Mouse (Mus musculus) kidney, postnatal 36 days (tissue): ENCODE data around the gene Gm47996.
A peak's percentile ranks its signal among the peaks of the same experiment; 100 is the strongest.
"Not testable (repeated sequence)": the region's sequence is repeated elsewhere in the genome, so short reads cannot be mapped to it uniquely, and the experiment has no call there.

Source experiments
- DNase-seq, 2 experiments: peaks; one replicate each; pipeline ENCODE4 v3.0.0; 2021 to 2022; ENCODE audit warnings: mixed read lengths in 2 of 2

Gene Gm47996

GRCm38 (mm10) chr1:151208493-151208892 is 1.4 kb upstream of the Gm47996 start:
- DNase-seq = not testable (repeated sequence)

GRCm38 (mm10) chr1:151208944-151209343 is 987 bp upstream of the Gm47996 start:
- DNase-seq = not testable (repeated sequence)

GRCm38 (mm10) chr1:151211666-151212065 is 1.7 kb downstream of the Gm47996 start:
- not testable (repeated sequence) for DNase-seq

- no peak for DNase-seq
Measured at GRCm38 (mm10) chr1:151214862-151215261, 4.9 kb downstream of the Gm47996 start.

- DNase-seq = peak in 1 of 2 experiments; percentile 28
Measured at GRCm38 (mm10) chr1:151215985-151216384, 6.1 kb downstream of the Gm47996 start.

GRCm38 (mm10) chr1:151216417-151216816 is 6.5 kb downstream of the Gm47996 start:
- DNase-seq = peak; percentile 61 to 82

DNA sequence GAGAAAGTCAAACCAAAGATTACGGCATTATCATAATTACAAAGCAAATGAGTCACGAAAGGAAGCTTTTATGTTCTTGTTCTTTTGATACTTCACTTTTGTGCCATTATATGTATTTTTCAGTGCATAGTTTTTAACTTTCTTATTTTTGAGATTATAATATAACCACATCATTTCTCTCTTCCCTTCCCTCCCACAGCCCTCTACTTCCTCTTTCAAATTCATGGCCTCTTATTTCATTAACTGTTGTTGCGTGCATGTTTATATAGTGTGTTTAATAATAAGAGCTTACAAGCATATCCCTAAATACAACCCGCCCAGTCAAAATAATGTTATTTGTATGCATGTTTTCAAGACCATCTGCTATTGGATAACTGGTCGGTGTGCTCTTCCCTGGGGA is 9.1 kb downstream of the Gm47996 start:
- no peak for DNase-seq

DNA sequence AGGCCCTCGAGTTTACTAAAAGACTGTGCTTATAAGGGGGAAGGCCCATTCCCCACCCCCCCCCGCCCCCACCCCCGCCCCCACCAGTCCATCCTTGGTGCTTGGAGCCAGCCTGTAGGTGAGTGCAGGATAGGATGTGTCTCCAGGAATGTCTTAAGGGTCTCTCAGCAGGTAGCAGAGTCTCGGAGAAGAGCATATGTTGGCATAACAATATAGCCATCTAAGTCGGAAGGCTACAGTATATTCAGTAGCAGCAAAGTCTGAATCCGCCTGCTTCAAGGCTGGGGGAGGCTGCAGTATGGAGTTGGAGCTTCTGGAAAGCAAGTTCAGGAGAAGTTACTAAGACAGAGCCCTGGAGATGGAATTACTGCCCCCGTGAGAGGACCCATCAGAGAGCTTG is 10.2 kb downstream of the Gm47996 start:
- DNase-seq = no peak

DNA sequence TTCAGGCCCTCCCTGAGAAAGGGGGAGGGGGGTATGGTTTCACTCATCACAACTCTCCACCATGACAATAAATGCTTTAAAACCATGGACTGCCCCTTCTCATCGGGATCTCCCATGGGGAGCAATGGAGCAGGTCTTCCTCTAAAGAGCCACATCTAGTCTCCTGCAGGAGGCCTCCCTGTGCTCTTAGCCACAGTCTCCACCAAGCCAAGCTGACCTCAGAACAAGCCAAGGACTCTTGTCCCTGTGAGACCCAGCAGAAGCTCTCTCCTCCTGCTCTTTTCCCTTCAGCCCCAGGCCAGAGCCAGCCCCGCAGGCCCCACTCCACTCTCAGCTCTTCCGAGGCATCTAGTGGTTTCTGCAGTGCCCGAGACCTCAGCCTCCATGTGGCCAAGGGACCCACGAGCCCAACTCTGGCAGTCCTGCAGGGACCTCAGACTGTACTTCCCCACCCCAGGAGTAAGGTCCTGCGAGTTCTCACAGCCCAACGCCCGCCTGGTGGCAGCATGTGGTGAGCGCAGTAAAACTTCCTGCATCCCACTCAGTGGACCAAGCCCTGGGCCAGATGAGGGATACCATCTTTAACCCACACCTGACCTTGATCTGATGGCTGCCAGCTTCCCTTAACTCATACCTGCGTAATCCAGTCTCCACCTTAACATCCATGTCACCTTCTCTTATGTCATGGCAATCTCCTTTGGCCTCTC is 12.8 kb downstream of the Gm47996 start:
- no peak for DNase-seq

GRCm38 (mm10) chr1:151223377-151223776 is 13.4 kb downstream of the Gm47996 start:
- DNase-seq = no peak

DNA sequence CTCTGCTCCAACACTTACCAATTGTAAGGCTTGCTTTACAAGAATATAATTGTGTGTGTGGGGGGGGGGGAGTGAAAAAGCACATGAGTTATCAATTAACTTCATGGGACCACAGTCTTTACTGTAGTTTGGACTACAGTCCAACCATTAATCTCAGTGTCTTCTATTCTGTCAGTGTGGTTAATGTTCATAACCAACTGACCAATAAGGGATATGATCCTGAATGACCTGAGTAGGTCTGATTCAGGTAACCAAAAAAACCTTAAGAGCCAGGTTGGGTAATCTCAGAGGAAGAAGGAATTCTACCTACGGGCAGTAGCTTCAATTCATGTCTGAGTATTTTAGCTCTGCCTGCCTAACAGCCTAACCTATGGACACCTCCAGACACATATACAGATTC is 14.6 kb downstream of the Gm47996 start:
- DNase-seq = peak in 1 of 2 experiments; percentile 42

DNA sequence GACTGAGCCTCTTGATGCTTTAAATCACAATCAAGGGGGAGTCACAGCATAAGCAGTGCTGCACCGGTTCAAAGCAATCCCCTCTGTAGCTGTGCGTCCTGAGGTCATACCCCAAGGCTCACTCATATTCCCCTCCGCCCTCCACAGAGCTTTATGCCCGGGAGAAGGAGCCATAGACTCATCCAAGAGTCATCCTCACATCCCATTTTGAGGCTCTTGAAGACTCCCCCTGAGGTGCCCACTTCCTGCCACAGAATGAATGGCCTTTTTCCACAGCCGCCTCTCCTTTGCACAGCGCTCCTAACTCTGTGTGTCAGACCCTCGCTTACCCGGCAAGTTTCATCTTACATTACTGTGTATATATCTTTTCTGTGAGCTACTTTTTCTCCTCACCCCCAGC is 17.6 kb downstream of the Gm47996 start:
- no peak for DNase-seq

DNA sequence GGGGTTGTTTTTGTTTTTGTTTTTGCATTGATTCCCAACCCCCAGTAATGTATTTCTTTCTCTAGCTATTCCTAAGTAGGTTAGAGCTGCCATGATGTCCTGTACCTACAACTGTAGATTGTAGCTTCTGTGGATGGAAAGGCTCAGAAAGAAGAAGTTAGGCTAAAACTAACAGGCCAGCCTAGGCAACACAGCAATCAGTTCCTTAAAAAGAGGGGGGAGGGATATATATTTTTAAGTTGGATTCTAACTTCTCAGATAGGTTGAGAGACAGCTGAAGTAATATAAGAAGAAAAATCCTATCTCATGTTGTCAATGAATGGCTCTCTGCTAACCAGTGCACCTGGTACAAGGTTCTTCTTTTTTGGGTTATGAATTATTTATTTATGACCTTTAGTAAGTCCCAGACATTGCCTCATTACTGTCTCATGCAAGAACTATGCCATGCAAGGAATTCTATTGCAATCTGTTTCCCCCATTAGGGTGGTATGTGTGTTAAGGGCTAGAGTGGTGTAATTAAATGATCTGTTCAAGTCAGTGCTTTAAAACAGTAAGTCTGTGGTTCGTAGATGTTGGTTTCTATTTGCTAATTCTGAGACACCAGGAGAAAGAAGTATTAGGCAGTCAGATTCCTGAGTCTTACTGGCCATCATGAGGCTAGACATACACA is 18.5 kb downstream of the Gm47996 start:
- no peak for DNase-seq

- DNase-seq = peak; percentile 42 to 46
Measured at GRCm38 (mm10) chr1:151232346-151232745, 22.4 kb downstream of the Gm47996 start.

DNA sequence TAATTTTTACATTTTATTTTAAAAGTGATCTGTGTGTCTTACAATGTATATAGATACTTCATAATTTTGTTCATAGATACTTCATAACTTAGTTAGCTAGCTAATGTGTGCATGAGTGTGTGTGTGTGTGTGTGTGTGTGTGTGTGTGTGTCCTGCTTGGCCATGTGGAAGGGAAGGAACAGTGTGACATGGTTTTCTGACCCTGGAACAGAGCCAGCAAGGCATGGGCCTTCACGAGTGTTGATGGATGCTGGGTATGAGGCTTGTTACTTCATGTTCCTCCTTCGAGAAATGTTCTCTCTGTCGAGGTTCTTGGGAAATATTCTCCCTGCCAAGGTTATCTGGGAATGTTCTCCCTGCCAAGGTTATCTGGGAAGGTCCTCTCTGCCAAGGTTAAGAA is 23.8 kb downstream of the Gm47996 start:
- DNase-seq = peak in 1 of 2 experiments; percentile 60

DNA sequence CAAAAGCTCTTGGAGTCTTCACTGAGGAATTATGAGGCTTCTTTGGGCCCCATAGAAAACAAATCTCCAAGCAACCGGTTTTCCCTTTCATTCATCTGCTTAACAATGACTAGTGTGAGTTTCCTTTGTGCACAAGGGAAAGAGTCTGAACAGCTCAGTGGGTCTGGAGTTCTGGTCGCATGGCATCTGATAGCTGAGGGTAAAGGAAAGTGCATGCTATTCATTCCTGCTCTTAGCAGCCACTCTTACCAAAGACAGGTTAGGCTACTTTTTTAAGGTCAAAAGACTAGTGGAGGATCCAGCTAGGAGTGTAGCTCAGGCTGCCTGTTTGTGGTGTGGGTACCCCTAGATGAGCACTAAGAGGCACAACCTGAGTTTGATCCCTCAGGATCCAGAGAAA is 25.6 kb downstream of the Gm47996 start:
- DNase-seq = no peak

GRCm38 (mm10) chr1:151236141-151236930 is 26.4 kb downstream of the Gm47996 start:
- peak in 1 of 2 experiments; percentile 26 for DNase-seq

DNA sequence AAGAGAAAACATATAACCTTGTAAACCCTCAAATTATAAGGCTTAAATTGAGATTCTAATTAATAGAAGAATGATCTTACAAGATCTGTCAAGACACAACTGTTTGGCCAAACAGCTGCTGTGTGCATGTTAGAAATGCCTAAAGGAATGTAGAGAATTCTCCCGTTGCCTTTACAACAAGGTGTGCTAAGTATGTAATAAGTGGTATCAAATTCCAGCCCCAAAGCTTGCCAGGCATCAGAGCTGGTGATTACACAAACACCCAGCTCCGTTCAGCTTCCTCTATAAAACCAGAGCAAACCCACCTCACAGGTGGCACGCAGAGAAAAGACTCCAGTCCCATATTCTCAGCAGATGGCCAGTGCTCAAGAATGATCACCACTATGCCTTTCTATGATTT is 27.8 kb downstream of the Gm47996 start:
- DNase-seq = no peak

GRCm38 (mm10) chr1:151243332-151243731 is 33.4 kb downstream of the Gm47996 start:
- DNase-seq = no peak

GRCm38 (mm10) chr1:151244013-151244412 is 34.1 kb downstream of the Gm47996 start:
- DNase-seq = no peak

DNA sequence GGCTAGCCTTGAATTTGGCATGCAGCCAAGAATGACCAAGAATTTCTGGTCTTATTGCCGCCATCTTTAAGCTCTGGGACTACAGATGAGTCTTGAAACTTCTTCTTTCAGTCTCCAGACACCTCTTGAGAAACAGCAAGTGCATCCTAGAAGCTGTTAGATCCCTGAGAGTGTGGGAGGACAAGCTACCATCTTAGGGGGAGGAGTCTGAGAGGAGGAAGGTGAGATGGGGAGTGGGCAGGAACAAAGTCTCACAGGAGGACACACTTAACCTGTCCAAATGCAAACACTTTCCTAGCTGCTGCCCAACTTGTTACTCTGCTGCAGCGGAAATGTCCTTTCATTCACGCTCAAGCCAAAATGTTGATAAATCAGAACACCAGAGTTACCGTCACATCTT is 34.8 kb downstream of the Gm47996 start:
- DNase-seq = no peak

GRCm38 (mm10) chr1:151245165-151245564 is 35.2 kb downstream of the Gm47996 start:
- DNase-seq = no peak

- DNase-seq = peak; percentile 33 to 53
Measured at GRCm38 (mm10) chr1:151245846-151246245, 35.9 kb downstream of the Gm47996 start.

- DNase-seq = no peak
Measured at GRCm38 (mm10) chr1:151250109-151250508, 40.2 kb downstream of the Gm47996 start.
